Mouse (Mus musculus) MEL (cell line): ENCODE results near the gene Clip4. TPM values are rescaled to one million over a fixed set of nuclear protein-coding genes. Genes with fewer than 3 reads are reported as not detected.

ENCODE experiments used
- DNase-seq: peaks from one replicate; pipeline ENCODE4 v3.0.0; 2011; ENCODE audit warnings: low read depth, low spot score
- H3K27ac ChIP-seq: 2 replicates; pipeline ENCODE4 v1.5.1; 2012; ENCODE audit warnings: low read depth, mild to moderate bottlenecking, control low read depth, low read length, moderate library complexity; ENCODE audit not compliant: control insufficient read depth
- H3K27me3 ChIP-seq, 2 experiments: fragments of 150-350 bp in 1 of 2; sonication (generic) in 1 of 2; 2 replicates each; pipeline ENCODE4 v1.6.1; 2012; ENCODE audit warnings: low read length in 2 of 2, mild to moderate bottlenecking in 2 of 2, improper control_type of control experiment in 1 of 2, moderate library complexity in 1 of 2; ENCODE audit not compliant: insufficient read depth in 2 of 2, control insufficient read depth in 1 of 2
- H3K36me3 ChIP-seq, 2 experiments: 2 replicates each; pipeline ENCODE4 v1.6.1; 2012 to 2014; ENCODE audit warnings: low read length in 2 of 2, improper control_type of control experiment in 1 of 2, inconsistent platforms in 1 of 2, mild to moderate bottlenecking in 1 of 2; ENCODE audit not compliant: insufficient read depth in 2 of 2, control insufficient read depth in 1 of 2
- H3K4me1 ChIP-seq, 2 experiments: fragments of 150-350 bp in 1 of 2; sonication (generic) in 1 of 2; 2 replicates each; pipeline ENCODE4 v1.6.1; 2012; ENCODE audit warnings: low read length in 2 of 2, improper control_type of control experiment in 1 of 2, mild to moderate bottlenecking in 1 of 2; ENCODE audit not compliant: insufficient read depth in 2 of 2, control insufficient read depth in 1 of 2
- H3K4me3 ChIP-seq, 2 experiments: fragments of 150-350 bp in 1 of 2; sonication (generic) in 1 of 2; 2 replicates each; pipeline ENCODE4 v1.5.1; 2012; ENCODE audit warnings: low read depth in 2 of 2, low read length in 2 of 2, mild to moderate bottlenecking in 2 of 2, moderate library complexity in 2 of 2, control low read depth in 1 of 2, improper control_type of control experiment in 1 of 2; ENCODE audit not compliant: control insufficient read depth in 1 of 2, insufficient read depth in 1 of 2
- H3K79me2 ChIP-seq: 2 replicates; pipeline ENCODE4 v1.6.1; 2012; ENCODE audit warnings: mild to moderate bottlenecking, low read length, moderate library complexity; ENCODE audit not compliant: control insufficient read depth, poor library complexity, insufficient read depth
- H3K9ac ChIP-seq: 2 replicates; pipeline ENCODE4 v1.6.1; 2012; ENCODE audit warnings: low read depth, mild to moderate bottlenecking, control low read depth, low read length, moderate library complexity; ENCODE audit not compliant: control insufficient read depth, poor library complexity, severe bottlenecking
- H3K9me3 ChIP-seq: fragments of 150-350 bp; sonication (generic); replicated peaks from 2 replicates; pipeline ENCODE4 v1.6.1; 2012; ENCODE audit warnings: mild to moderate bottlenecking, low read length, improper control_type of control experiment, moderate library complexity; ENCODE audit not compliant: insufficient read depth
- BHLHE40 ChIP-seq: IDR thresholded peaks from 2 replicates; pipeline ENCODE4 v1.6.1; 2012; ENCODE audit warnings: low read depth, mild to moderate bottlenecking, inconsistent platforms, low read length, improper control_type of control experiment, borderline replicate concordance
- CHD2 ChIP-seq: IDR thresholded peaks from 2 replicates; pipeline ENCODE4 v1.6.1; 2011; ENCODE audit warnings: low read length, improper control_type of control experiment
- CTCF ChIP-seq, 3 experiments: IDR thresholded peaks in 2 of 3; conservative IDR thresholded peaks in 1 of 3; 2 replicates each; pipeline ENCODE4 v1.5.1; 2011 to 2012; ENCODE audit warnings: low read length in 3 of 3, low read depth in 2 of 3, mild to moderate bottlenecking in 2 of 3, improper control_type of control experiment in 1 of 3, inconsistent platforms in 1 of 3, mixed read lengths in 1 of 3, moderate library complexity in 1 of 3; ENCODE audit not compliant: control insufficient read depth in 1 of 3, insufficient read depth in 1 of 3, poor library complexity in 1 of 3, severe bottlenecking in 1 of 3
- EP300 ChIP-seq, 2 experiments: IDR thresholded peaks; 2 replicates each; pipeline ENCODE4 v1.6.1; 2011; ENCODE audit warnings: improper control_type of control experiment in 2 of 2, low read length in 2 of 2, low read depth in 1 of 2, mild to moderate bottlenecking in 1 of 2
- ETS1 ChIP-seq: IDR thresholded peaks from 2 replicates; pipeline ENCODE4 v1.6.1; 2012; ENCODE audit warnings: low read depth, mild to moderate bottlenecking, inconsistent platforms, low read length, improper control_type of control experiment, moderate library complexity
- GATA1 ChIP-seq: IDR thresholded peaks from 2 replicates; pipeline ENCODE4 v1.6.1; 2011; ENCODE audit warnings: low read depth, low read length, improper control_type of control experiment
- HCFC1 ChIP-seq: IDR thresholded peaks from 2 replicates; pipeline ENCODE4 v1.6.1; 2012; ENCODE audit warnings: low read depth, mild to moderate bottlenecking, inconsistent platforms, low read length, improper control_type of control experiment, moderate library complexity
- JUND ChIP-seq: IDR thresholded peaks from 2 replicates; pipeline ENCODE4 v1.6.1; 2011; ENCODE audit warnings: low read depth, mild to moderate bottlenecking, improper control_type of control experiment, low read length
- MAX ChIP-seq: IDR thresholded peaks from 2 replicates; pipeline ENCODE4 v1.6.1; 2011; ENCODE audit warnings: low read length, improper control_type of control experiment
- NRF1 ChIP-seq: IDR thresholded peaks from 2 replicates; pipeline ENCODE4 v1.6.1; 2014; ENCODE audit warnings: low read depth, mild to moderate bottlenecking, inconsistent platforms, low read length, improper control_type of control experiment, moderate library complexity; ENCODE audit not compliant: poor library complexity, insufficient read depth, severe bottlenecking
- POLR2AphosphoS2 ChIP-seq: IDR thresholded peaks from 2 replicates; pipeline ENCODE4 v1.6.1; 2011; ENCODE audit warnings: low read length, improper control_type of control experiment
- RCOR1 ChIP-seq: IDR thresholded peaks from 2 replicates; pipeline ENCODE4 v1.6.1; 2012; ENCODE audit warnings: low read depth, mild to moderate bottlenecking, inconsistent platforms, low read length, improper control_type of control experiment
- TAL1 ChIP-seq: IDR thresholded peaks from 2 replicates; pipeline ENCODE4 v1.6.1; 2012; ENCODE audit warnings: mild to moderate bottlenecking, inconsistent platforms, low read length, moderate library complexity, mixed read lengths
- TBP ChIP-seq: IDR thresholded peaks from 2 replicates; pipeline ENCODE4 v1.8.0; 2011; ENCODE audit warnings: low read depth, low read length, improper control_type of control experiment
- USF2 ChIP-seq, 2 experiments: IDR thresholded peaks; 2 replicates each; pipeline ENCODE4 v1.6.1; 2011 to 2012; ENCODE audit warnings: improper control_type of control experiment in 2 of 2, low read length in 2 of 2, borderline replicate concordance in 1 of 2, inconsistent platforms in 1 of 2, low read depth in 1 of 2, mild to moderate bottlenecking in 1 of 2; ENCODE audit not compliant: insufficient read depth in 1 of 2
- ZC3H11A ChIP-seq: IDR thresholded peaks from 2 replicates; pipeline ENCODE4 v1.6.1; 2012; ENCODE audit warnings: low read depth, mild to moderate bottlenecking, inconsistent platforms, low read length, improper control_type of control experiment
- ZKSCAN1 ChIP-seq: IDR thresholded peaks from 2 replicates; pipeline ENCODE4 v1.6.1; 2012; ENCODE audit warnings: low read depth, mild to moderate bottlenecking, inconsistent platforms, low read length, improper control_type of control experiment, moderate library complexity
- ZNF384 ChIP-seq: IDR thresholded peaks from 2 replicates; pipeline ENCODE4 v1.6.1; 2012; ENCODE audit warnings: low read depth, mild to moderate bottlenecking, inconsistent platforms, low read length, improper control_type of control experiment
- polyA plus RNA-seq, 2 experiments: library from polyadenylated mRNA; stranded (reverse) in 1 of 2; unstranded in 1 of 2; fragments of >175 nt in 1 of 2; fragments of >200 nt in 1 of 2; gene quantifications; 2 replicates each; pipeline versions ENCODE4 v1.2.1 to v1.2.4; 2012; ENCODE audit warnings: low replicate concordance in 2 of 2, low read depth in 1 of 2; ENCODE audit not compliant: insufficient read length in 2 of 2, insufficient read depth in 1 of 2, missing spikeins in 1 of 2
- total RNA-seq: library from RNA; depleted of rRNA; stranded (reverse); fragments of 300-350 nt; gene quantifications from 2 replicates; pipeline ENCODE4 v1.2.3, GENCODE M21; 2012

Clip4 gene
- total and polyA plus RNA-seq, 3 experiments: not detected

DNA sequence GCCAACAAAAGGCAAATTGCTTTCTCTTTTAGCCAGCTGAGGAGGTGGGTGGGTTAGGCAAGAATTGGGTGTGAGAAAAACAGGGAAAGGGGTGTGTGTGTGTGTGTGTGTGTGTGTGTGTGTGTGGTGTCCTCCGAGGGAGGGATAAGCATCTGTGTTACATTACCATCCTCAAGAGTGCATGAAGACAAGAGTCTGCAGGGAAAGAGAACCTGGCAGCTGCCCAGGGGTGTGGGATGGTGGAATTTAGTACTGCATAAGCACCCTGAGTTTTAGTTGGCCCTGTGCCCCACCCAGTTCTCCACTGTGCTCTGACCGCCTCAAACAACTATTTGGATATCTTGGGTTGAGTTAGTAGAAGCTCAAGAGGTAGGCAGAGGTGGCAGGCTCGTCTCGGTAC lies 12.7 kb downstream of the Clip4 start:
- Histone ChIP-seq H3K9ac (no peak overlapping the region), H3K79me2 (no peaks in the 10 kb centered on the region), H3K4me1 (no peaks in the 10 kb centered on the region), H3K27ac (no peak overlapping the region), H3K9me3 (no peaks in the 10 kb centered on the region), H3K36me3 (no peaks in the 10 kb centered on the region), H3K4me3 (no peak overlapping the region), H3K27me3 (no peaks in the 10 kb centered on the region)
- no peak for TF ChIP-seq ZNF384
- no peak for DNase-seq

DNA sequence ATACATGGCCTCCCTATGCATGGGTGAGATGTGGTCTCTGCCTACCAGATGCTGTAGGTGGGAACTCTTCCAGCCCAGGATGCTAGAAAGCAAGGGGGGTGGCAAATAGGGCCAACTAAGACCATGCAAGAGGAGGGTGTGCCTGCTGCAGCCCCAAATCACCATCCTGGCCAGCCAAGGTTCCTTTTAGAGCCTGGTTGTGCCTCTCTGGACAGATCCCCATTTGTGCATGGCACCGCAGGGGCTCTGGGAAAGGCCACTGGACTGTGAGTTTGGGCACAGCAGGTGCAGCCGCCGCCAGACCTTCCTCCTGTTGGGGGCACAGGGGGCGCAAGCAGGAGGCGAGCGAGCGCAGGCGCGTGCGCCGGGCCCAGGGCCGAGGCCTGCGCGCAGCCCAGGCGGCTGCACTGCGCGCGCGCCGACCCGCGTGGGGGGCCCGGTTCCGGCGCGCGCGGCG lies 14.0 kb downstream of the Clip4 start:
- H3K9ac ChIP-seq: no peak overlapping the region
- H3K27ac ChIP-seq: no peak overlapping the region
- DNase-seq: no peak
- H3K27me3 ChIP-seq: no peaks in the 10 kb centered on the region
- H3K79me2 ChIP-seq: no peaks in the 10 kb centered on the region
- H3K9me3 ChIP-seq: no peaks in the 10 kb centered on the region
- H3K4me1 ChIP-seq: no peaks in the 10 kb centered on the region
- H3K36me3 ChIP-seq: no peaks in the 10 kb centered on the region
- TF ChIP-seq ZC3H11A (no peak), HCFC1 (no peak), ZKSCAN1 (no peak), JUND (no peak), MAX (no peak), CTCF (IDR thresholded peaks at IDR 0.05 in 2 of 3, conservative IDR thresholded peaks at IDR 0.05 in 1 of 3; ENCODE audit: control insufficient read depth in 1 of 3, insufficient read depth in 1 of 3, low read depth in 2 of 3, low read length in 3 of 3, poor library complexity in 1 of 3, severe bottlenecking in 1 of 3) (no peak), CHD2 (no peak), TBP (no peak), GATA1 (no peak), EP300 (IDR thresholded peaks at IDR 0.05; ENCODE audit: low read depth in 1 of 2, low read length in 2 of 2) (no peak), NRF1 (no peak), POLR2AphosphoS2 (no peak)
- TF ChIP-seq, all 39 proteins: peak for 0
- H3K4me3 ChIP-seq: no peak overlapping the region

DNA sequence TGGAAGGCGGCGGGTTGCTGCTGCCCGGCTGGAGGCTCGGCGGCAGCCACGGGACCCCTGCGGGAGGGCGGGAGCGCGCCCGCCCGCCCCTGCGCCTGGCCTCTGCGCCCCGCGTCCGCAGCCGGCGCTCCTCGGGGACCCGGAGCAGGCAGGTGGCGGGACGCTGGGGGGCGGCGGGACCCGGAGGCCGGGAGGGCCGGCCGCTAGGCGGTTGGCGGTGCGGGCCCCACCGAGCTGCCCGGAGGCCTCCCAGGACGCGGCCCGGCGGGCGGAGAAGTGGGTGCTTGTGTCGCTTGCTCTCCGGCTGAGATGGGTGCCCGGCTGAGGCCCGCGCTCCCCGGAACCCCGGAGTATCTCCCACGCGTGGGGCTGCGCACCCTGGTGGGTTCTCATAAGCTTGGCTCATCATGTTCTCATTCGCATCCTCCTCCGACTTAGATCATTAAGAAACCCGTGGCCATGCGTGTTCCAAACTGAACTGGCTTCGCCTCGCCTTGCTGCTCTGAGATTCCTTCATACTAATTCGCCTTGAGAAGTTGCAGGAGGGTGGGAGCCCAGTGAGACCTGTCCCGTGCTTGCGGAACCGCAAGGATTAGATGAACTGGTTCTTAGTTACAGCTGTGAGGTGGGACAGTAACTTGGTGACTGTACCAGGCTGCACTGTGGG lies 14.6 kb downstream of the Clip4 start:
- no peak for DNase-seq
- Histone ChIP-seq H3K27ac (no peak overlapping the region), H3K36me3 (no peaks in the 10 kb centered on the region), H3K27me3 (no peaks in the 10 kb centered on the region), H3K4me3 (no peak overlapping the region), H3K4me1 (no peaks in the 10 kb centered on the region), H3K79me2 (no peaks in the 10 kb centered on the region), H3K9me3 (no peaks in the 10 kb centered on the region), H3K9ac (no peak overlapping the region)
- TF ChIP-seq CHD2 (no peak), USF2 (IDR thresholded peaks at IDR 0.05; ENCODE audit: borderline replicate concordance in 1 of 2, insufficient read depth in 1 of 2, low read depth in 1 of 2, low read length in 2 of 2) (no peak), TAL1 (no peak), RCOR1 (no peak), ETS1 (no peak), EP300 (IDR thresholded peaks at IDR 0.05; ENCODE audit: low read depth in 1 of 2, low read length in 2 of 2) (no peak), BHLHE40 (no peak)
